Mouse (Mus musculus) lung, adult 2 months (tissue): Measurements from ENCODE around the gene Spata48. TPM values are rescaled to one million over a fixed set of nuclear protein-coding genes. Genes with fewer than 3 reads are reported as not detected.

ENCODE experiments used
- DNase-seq: peaks from one replicate; pipeline ENCODE4 v3.0.0; 2022
- H3K4me1 ChIP-seq: fragments of 200-500 bp; 2 replicates; pipeline ENCODE4 v1.6.1; 2011; ENCODE audit warnings: low read length; ENCODE audit not compliant: control insufficient read depth, insufficient read depth
- H3K4me3 ChIP-seq: fragments of 200-500 bp; replicated peaks from 2 replicates; pipeline ENCODE3; 2011; ENCODE audit warnings: low read depth, mild to moderate bottlenecking, control low read depth, low read length; ENCODE audit errors: extremely low read depth
- CTCF ChIP-seq: fragments of 200-500 bp; IDR thresholded peaks from 2 replicates; pipeline ENCODE4 v1.5.1; 2011; ENCODE audit warnings: mild to moderate bottlenecking, low read length, control low read depth; ENCODE audit not compliant: insufficient read depth
- POLR2A ChIP-seq: fragments of 200-500 bp; IDR thresholded peaks from 2 replicates; pipeline ENCODE4 v1.6.1; 2011; ENCODE audit warnings: low read depth, mild to moderate bottlenecking, control low read depth, low read length, borderline replicate concordance; ENCODE audit errors: extremely low read depth
- WGBS: fragments of 180-500 bp; shearing (Covaris S2); methylation state at CpG from one replicate; pipeline ENCODE4 v1.1.7; 2018; 5-methylcytosine and 5-hydroxymethylcytosine counted together
- polyA plus RNA-seq: library from polyadenylated mRNA; depleted of rRNA; stranded (reverse); fragments of >200 nt; gene quantifications from 2 replicates; pipeline ENCODE4 v1.2.3, GENCODE M21; 2012; rRNA removed

Spata48 gene
- polyA plus RNA-seq, 1 experiment = 1.6 TPM

- 73% methylated on average over 7 of the region's 7 CpGs for WGBS
- Histone ChIP-seq H3K4me3 (no peak overlapping the region), H3K4me1 (no peaks in the 10 kb centered on the region)
- TF ChIP-seq POLR2A = no peak
- no peak for TF ChIP-seq CTCF
- DNase-seq = no peak
Measured at GRCm38 (mm10) chr11:11559099-11559686, 97.3 kb downstream of the Spata48 start.

GRCm38 (mm10) chr11:11561118-11561517 is 99.2 kb downstream of the Spata48 start:
- Histone ChIP-seq H3K4me1 (no peaks in the 10 kb centered on the region), H3K4me3 (no peak overlapping the region)
- TF ChIP-seq CTCF = no peak
- no peak for TF ChIP-seq POLR2A
- no peak for DNase-seq
- WGBS = 80% methylated on average over 6 of the region's 6 CpGs

- TF ChIP-seq POLR2A (no peak), CTCF (no peak)
- WGBS = 46% methylated on average over 7 of the region's 7 CpGs
- DNase-seq = no peak
- Histone ChIP-seq H3K4me3 (no peak overlapping the region), H3K4me1 (peaks cover 2% of the 10 kb centered on the region; the same call in 1 of the 2 replicates)
Measured at GRCm38 (mm10) chr11:11564266-11565044, 102.6 kb downstream of the Spata48 start.

Other genes starting within 250 kb of the Spata48 start
- 0.06 and 0.16 TPM in 2 replicates for gene Zpbp, start 314 bp downstream of the Spata48 start, polyA plus RNA-seq
- gene 4930512M02Rik, start 165.7 kb downstream of the Spata48 start, polyA plus RNA-seq = not detected in 2 replicates
- gene Ikzf1, start 222.9 kb downstream of the Spata48 start, polyA plus RNA-seq = 28.0 and 39.9 TPM in 2 replicates